Mouse (Mus musculus) kidney, adult 2 months (tissue): ENCODE measurements around the gene Hist1h4c.

Experiments
- CTCF ChIP-seq: fragments of 200-500 bp; conservative IDR thresholded peaks from 2 replicates; pipeline ENCODE4 v1.5.1; 2011; ENCODE audit warnings: low read depth, mild to moderate bottlenecking, control low read depth, low read length, moderate library complexity, mixed read lengths; ENCODE audit not compliant: insufficient read depth, insufficient read length
- POLR2A ChIP-seq: fragments of 200-500 bp; IDR thresholded peaks from one replicate; pipeline ENCODE4 v1.6.1; 2011; ENCODE audit warnings: low read depth, low read length, control low read depth

DNA sequence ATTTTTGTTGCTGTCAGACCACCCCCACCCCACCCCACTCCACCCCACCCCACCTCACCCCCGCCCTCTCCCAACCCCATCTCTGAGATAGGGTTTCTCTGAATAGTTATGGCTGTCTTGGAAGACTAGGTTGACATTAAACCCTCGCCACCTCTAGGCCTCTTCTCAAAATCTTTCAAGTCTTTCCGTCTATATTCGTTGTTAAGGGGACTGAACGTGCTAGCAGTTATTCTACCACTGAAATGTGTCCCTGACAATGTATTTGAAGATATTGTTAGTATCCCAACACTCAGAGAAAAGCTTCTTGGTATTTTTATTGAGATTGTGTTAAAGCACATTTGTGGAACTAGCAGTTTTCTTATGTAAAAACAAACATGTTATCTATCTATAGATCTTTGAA lies 42.7 kb upstream of the Hist1h4c start:
- TF ChIP-seq CTCF (no peak), POLR2A (no peak)
